Mouse (Mus musculus): ENCODE results near the gene Atxn10. TPM values are rescaled to one million over a fixed set of nuclear protein-coding genes. Genes with fewer than 3 reads are reported as not detected.

Gene Atxn10
- 10 to 100 TPM; 47.7 to 49.8 TPM for total RNA-seq (2021)
- long read RNA-seq, experiment 1, transcript Atxn10-201 (12 exons, 1,937 nt): major isoform, 48 of 52 reads
- long read RNA-seq, experiment 1, partial matches to known transcripts: 3 of 52 reads
- long read RNA-seq, experiment 1, other reads (novel, unspliced or antisense): 1 of 52 reads
- long read RNA-seq, experiment 2, transcript Atxn10-201 (12 exons, 1,937 nt): major isoform, 75 of 79 reads
- long read RNA-seq, experiment 2, partial matches to known transcripts: 4 of 79 reads
- long read RNA-seq, experiment 2, other reads (novel, unspliced or antisense): 0 of 79 reads

DNA sequence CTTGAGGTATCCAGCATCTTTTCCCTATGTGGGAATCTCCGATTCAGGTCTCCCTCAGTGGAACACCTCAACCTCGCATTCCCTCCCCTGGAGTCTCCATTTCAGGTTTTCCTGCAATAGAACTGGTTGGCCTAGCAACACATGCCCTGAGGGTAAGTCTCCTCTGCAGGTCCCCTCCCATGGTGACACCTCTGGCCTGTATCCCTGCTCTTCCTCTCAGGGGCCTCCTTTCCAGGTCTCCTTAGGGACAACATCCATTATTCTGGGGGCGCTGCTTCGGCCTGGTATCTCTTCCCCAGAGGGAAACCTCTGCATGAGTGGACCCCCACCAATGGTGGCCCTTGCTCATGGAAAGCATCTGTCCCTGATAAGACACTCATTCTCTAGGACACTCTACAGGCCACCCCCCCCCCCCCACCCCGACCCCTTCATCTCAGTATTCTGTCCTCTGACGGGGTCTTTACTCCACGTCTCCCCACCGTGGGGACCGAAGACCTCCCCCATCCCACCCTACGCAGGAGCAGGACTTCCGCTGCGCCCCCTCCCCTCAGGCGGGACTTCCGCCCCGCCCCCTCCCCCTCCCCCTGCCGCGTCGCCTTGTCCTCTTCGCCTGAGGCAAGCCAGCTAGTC, at the start of gene Atxn10:
Atxn10 (plus strand) TSS at position 575 of the 630 bp plus-strand sequence.
- no peak for DNase-seq
- intact Hi-C loops (cut with DNase I; ENCODE audit: low total_unique reads): no loop called here

GRCm38 (mm10) chr15:85294632-85295031, 41.4 kb upstream of the Atxn10 start:
- no peak for DNase-seq
- intact Hi-C loops (cut with DNase I; ENCODE audit: low total_unique reads): no loop called here

DNA sequence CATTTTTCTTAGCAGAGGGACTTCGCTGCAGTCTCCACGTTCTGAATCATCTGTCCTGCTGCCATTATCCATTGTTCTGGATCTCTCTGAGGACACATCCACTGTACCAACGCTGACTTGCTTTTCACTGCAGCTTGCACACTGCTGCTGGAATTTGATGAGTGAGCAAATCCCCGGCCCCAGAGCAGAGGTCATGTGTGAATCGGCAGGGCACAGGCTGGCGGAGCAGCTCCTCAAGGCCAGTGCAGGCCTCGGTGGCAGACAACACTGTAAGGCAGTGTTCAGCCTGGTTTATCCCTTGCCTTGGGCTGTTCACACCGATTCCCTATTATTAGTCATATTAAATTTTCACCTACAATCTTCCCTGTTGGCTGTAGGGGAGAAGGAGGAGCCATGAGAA, 40.5 kb upstream of the Atxn10 start:
- intact Hi-C loops (cut with DNase I; ENCODE audit: low total_unique reads): no loop called here

GRCm38 (mm10) chr15:85295977-85296376, 40.1 kb upstream of the Atxn10 start:
- intact Hi-C loops (cut with DNase I; ENCODE audit: low total_unique reads): no loop called here

More for the DNA sequence above, 40.5 kb upstream of the Atxn10 start:
- DNase-seq: no peak

GRCm38 (mm10) chr15:85296538-85296937, 39.5 kb upstream of the Atxn10 start:
- no peak for DNase-seq
- intact Hi-C loops (cut with DNase I; ENCODE audit: low total_unique reads): no loop called here

More at GRCm38 (mm10) chr15:85295977-85296376, 40.1 kb upstream of the Atxn10 start:
- no peak for DNase-seq

GRCm38 (mm10) chr15:85298167-85298781, 37.8 kb upstream of the Atxn10 start:
- intact Hi-C loops (cut with DNase I; ENCODE audit: low total_unique reads): no loop called here
- no peak for DNase-seq

GRCm38 (mm10) chr15:85298946-85299345, 37.1 kb upstream of the Atxn10 start:
- intact Hi-C loops (cut with DNase I; ENCODE audit: low total_unique reads): no loop called here
- DNase-seq: no peak

- intact Hi-C loops (cut with DNase I; ENCODE audit: low total_unique reads): no loop called here
- no peak for DNase-seq
Observed at GRCm38 (mm10) chr15:85303241-85303640, 32.8 kb upstream of the Atxn10 start.

- intact Hi-C loops (cut with DNase I; ENCODE audit: low total_unique reads): no loop called here
- no peak for DNase-seq
Observed at GRCm38 (mm10) chr15:85303976-85304375, 32.1 kb upstream of the Atxn10 start.

DNA sequence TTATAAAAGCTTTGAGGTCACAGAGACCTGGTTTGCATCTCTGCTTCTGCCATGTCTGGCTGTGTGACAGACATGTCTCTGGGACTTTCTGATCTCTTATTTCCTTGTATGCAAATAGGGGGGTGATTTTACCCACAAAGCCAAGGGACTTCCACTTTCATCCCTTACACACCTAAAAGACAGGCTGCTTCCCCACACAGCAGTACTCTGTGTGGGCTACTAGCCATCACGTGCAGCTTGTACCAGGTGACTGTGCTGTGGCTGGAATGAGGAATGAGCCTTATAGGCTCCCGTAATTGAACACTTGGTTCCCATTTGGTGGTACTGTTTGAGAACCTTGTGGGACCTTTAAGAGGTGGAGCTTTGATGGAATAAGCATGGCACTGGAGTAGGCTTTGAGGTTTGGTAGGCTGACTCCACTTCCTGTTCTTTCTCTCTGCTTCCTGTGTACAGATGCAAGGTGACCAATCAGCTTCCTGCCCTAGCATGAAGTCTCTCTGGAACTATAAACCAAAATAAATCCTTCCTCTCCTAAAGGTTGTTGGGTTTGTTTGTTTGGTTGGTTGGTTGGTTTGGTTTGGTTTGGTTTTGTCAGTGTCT, 28.9 kb upstream of the Atxn10 start:
- intact Hi-C loops (cut with DNase I; ENCODE audit: low total_unique reads): no loop called here
- DNase-seq: no peak

GRCm38 (mm10) chr15:85311058-85311657, 24.9 kb upstream of the Atxn10 start:
- DNase-seq: no peak
- intact Hi-C loops (cut with DNase I; ENCODE audit: low total_unique reads): loop anchor here (10.0 kb wide), 1 partner anchor 46 kb away; no protein-coding TSS in a partner anchor

GRCm38 (mm10) chr15:85315378-85316025, 20.5 kb upstream of the Atxn10 start:
- intact Hi-C loops (cut with DNase I; ENCODE audit: low total_unique reads): loop anchor here (2.0 to 10.0 kb wide), 3 partner anchors 51 to 267 kb away; partner anchors contain the start of gene Wnt7b
- peak; percentile 71 for DNase-seq

DNA sequence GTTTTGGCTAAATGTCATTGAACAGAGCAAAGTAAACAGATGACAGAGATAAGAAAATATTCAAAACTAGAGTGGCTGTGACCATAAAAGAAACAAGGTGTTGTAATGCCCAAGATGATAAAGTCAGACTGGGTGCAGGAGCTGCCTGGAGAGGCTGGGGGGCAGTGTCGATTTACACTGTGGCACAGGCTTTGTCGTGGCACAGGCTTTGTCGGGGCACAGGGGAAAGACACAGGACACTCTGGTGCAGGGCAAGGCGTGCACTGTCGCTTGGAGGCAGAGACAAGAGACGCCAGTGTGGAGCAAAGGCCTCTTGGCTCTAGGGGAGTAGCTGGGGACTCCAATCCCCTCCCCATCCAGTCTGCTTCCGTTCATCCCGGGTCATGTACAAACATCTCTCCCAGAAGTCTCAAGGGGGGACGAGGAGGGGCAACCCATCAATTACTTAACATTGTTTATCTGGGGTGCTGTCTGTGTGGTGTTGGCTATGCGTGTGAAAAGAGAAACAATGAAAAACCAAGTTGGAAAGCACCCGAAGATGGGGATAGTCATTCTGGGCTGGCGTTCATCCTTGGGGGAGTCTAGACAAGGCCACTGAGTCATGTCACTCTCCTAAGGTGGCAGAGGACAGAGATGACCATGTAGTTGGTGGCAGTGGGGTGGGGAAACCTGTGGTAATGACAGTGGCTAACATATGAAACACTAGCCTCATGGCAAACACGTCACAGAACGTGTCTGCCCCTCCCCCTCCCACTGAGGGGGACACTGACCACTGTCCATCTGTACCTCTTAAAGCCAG, 19.5 kb upstream of the Atxn10 start:
- no peak for DNase-seq
- intact Hi-C loops (cut with DNase I; ENCODE audit: low total_unique reads): loop anchor here (5.0 to 10.0 kb wide), 2 partner anchors 52 to 161 kb away; no protein-coding TSS in a partner anchor

GRCm38 (mm10) chr15:85319924-85320668, 15.9 kb upstream of the Atxn10 start:
- intact Hi-C loops (cut with DNase I; ENCODE audit: low total_unique reads): loop anchor here (2.0 to 10.0 kb wide), 4 partner anchors 55 to 261 kb away; no protein-coding TSS in a partner anchor
- peak; percentile 28 for DNase-seq

DNA sequence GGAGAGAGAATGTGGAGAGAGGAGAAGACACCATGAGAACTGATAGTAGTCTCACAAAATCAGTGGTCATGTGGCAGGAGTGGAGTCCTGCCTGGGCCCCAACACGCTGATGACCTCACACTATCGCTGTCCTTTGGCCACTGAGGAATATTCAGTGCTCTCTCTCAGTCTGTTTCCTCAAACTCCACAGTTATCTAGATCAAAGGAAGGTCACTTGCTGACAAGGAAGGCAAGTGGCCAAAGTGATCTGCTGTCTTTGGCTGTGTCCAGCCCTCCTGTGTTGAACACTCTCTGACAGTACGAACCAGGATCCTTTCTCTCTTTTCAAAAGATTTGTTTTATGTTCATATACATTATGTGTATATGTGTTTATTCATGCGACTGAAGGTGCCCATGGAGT, 12.8 kb upstream of the Atxn10 start:
- no peak for DNase-seq
- intact Hi-C loops (cut with DNase I; ENCODE audit: low total_unique reads): loop anchor here (10.0 kb wide), 1 partner anchor 62 kb away; no protein-coding TSS in a partner anchor

GRCm38 (mm10) chr15:85324426-85324825, 11.6 kb upstream of the Atxn10 start:
- intact Hi-C loops (cut with DNase I; ENCODE audit: low total_unique reads): loop anchor here (10.0 kb wide), 1 partner anchor 60 kb away; no protein-coding TSS in a partner anchor
- DNase-seq: no peak

DNA sequence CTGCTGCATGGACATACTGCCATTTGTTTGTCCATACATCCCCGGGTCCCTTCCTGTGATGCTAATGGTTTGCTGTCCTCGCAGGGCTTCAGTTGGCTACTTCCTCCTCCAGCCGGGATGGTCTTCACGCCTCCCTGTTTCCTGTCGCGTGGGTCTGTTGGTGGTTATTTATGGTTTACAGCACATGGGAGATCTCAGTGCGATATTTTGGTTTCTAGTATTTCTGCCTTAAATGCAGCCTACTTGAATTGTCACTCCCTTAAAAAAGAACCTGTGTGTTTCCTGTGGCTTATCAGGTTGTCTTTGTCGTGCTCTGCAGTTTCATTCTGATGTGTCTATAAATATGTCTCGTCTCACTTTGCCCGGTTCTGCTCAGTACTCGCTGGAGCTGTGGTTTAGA, 8.2 kb upstream of the Atxn10 start:
- no peak for DNase-seq
- intact Hi-C loops (cut with DNase I; ENCODE audit: low total_unique reads): loop anchor here (10.0 kb wide), 1 partner anchor 57 kb away; no protein-coding TSS in a partner anchor
